Mouse (Mus musculus): ENCODE data around the gene Hhat.

- TF ChIP-seq CTCF (IDR thresholded peaks at IDR 0.05; ENCODE audit: borderline replicate concordance, insufficient read depth, low read length): no peak
- no peak for TF ChIP-seq POLR2A (IDR thresholded peaks at IDR 0.05; ENCODE audit: low read depth, low read length)
Measured at GRCm38 (mm10) chr1:192613271-192613670, 157.8 kb downstream of the Hhat start.
